Comparison of ENCODE assay signal across 9 mouse cellular contexts in genomic region chr11:66525371-66526045, GRCm38 (mm10). TPM values are rescaled to one million over a fixed set of nuclear protein-coding genes. Genes with fewer than 3 reads are reported as not detected.
A peak's percentile ranks its signal among the peaks of the same experiment; 100 is the strongest.
DNase-seq lines count a peak whose midpoint lies in the region; ATAC-seq and TF ChIP-seq lines count a peak whose summit lies in the region.
"Had no signal": no experiment of that assay in that cellular context is flagged by ENCODE, and none has a peak within 500 bp of the region (broad histone marks: within the 10 kb centered on the region; RNA-seq: fewer than 3 reads in every experiment).

Gene Shisa6, minus strand, starts transcription at chr11:66525964.

- no peaks in the 10 kb centered on the region for H3K4me1 ChIP-seq in kidney, embryonic 14.5 days (ENCODE audit: control insufficient read depth, insufficient read depth, low read length)
- H3K4me1 ChIP-seq in forebrain, postnatal 0 days (ENCODE audit: insufficient read depth): 0 out of 2 replicates have a peak, but pooled peaks cover 4% of the 10 kb centered on the region

- peak within 1 kb of the TSS; percentile 53 for H3K4me3 ChIP-seq in kidney, embryonic 14.5 days (ENCODE audit: low read length)
- peak within 1 kb of the TSS; percentile 70 for H3K4me3 ChIP-seq in forebrain, postnatal 0 days (ENCODE audit: low read depth, low read length)

- WGBS in kidney, embryonic 14.5 days: under 1% methylated on average over 67 of the region's 89 CpGs
- WGBS in forebrain, postnatal 0 days: 2% methylated on average over 65 of the region's 89 CpGs

- ATAC-seq in kidney, embryonic 14.5 days (ENCODE audit: low FRiP score, low TSS enrichment): peak; percentile 39; the same call in 1 of the 2 replicates
- ATAC-seq in forebrain, postnatal 0 days: peak; percentile 60

- no peak for DNase-seq in kidney, adult 8-10 months
- peak; percentile 18 for DNase-seq in adrenal gland, postnatal 25 days
- DNase-seq in forebrain, postnatal 0 days: peak; percentile 40
- DNase-seq in layer of hippocampus, adult 8-10 months (ENCODE audit: low spot score in 2 of 2): peak in 1 of 2 experiments; percentile 32
- peak; percentile 32 for DNase-seq in mesoderm, embryonic 11.5 days (ENCODE audit: low read depth, low spot score)
- peak; percentile 15 for DNase-seq in testis, postnatal 14 days (ENCODE audit: low spot score)
- no peak for DNase-seq in cerebellum, adult 9-11 months

- no peaks in the 10 kb centered on the region for H3K36me3 ChIP-seq in kidney, embryonic 14.5 days (ENCODE audit: control insufficient read depth, insufficient read depth, low read length)
- H3K36me3 ChIP-seq in forebrain, postnatal 0 days (ENCODE audit: insufficient read depth): no peaks in the 10 kb centered on the region

- no peak for TF ChIP-seq CTCF in forebrain, postnatal 0 days (IDR thresholded peaks at IDR 0.05; ENCODE audit: low read depth)

- H3K4me2 ChIP-seq in kidney, embryonic 14.5 days (replicated peaks; ENCODE audit: low read depth, low read length): peak within 1 kb of the TSS; percentile 91
- peak within 1 kb of the TSS; percentile 93 for H3K4me2 ChIP-seq in forebrain, postnatal 0 days (ENCODE audit: low read depth)

- no peaks in the 10 kb centered on the region for H3K9me3 ChIP-seq in kidney, embryonic 14.5 days (ENCODE audit: control insufficient read depth, low read length)
- no peaks in the 10 kb centered on the region for H3K9me3 ChIP-seq in forebrain, postnatal 0 days (ENCODE audit: low read length)

- H3K27ac ChIP-seq in kidney, embryonic 14.5 days (ENCODE audit: low read depth, low read length): no peak within 1 kb of the TSS
- peak within 1 kb of the TSS; percentile 59 for H3K27ac ChIP-seq in forebrain, postnatal 0 days (ENCODE audit: low read depth, low read length)
- H3K27ac ChIP-seq: macrophage had no signal

- H3K9ac ChIP-seq in kidney, embryonic 14.5 days (ENCODE audit: low read depth, low read length): peak within 1 kb of the TSS; percentile 51
- peak within 1 kb of the TSS; percentile 60 for H3K9ac ChIP-seq in forebrain, postnatal 0 days

- H3K27me3 ChIP-seq in kidney, embryonic 14.5 days (ENCODE audit: control insufficient read depth, insufficient read depth, low read length): peaks cover 67% of the 10 kb centered on the region
- H3K27me3 ChIP-seq in forebrain, postnatal 0 days (ENCODE audit: insufficient read depth, low read length): peaks cover 12% of the 10 kb centered on the region; the same call in 1 of the 2 replicates

RNA-seq across cellular contexts. Expression of gene Shisa6, which starts in this region (rescaled TPM):
- 0.14 and 0.20 TPM in 2 replicates for polyA plus RNA-seq in kidney, embryonic 14.5 days (2014; fragmentation: Nextera tagmentation; extraction: Ambion mirVana)
- 0.14 and 0.58 TPM in 2 replicates for total RNA-seq in adrenal gland, postnatal 25 days (2021)
- total RNA-seq in forebrain, postnatal 0 days (2014; rRNA removed): 7.0 and 10.0 TPM in 2 replicates
- 2.4 and 4.0 TPM in 2 replicates for polyA plus RNA-seq in forebrain, postnatal 0 days (2015; fragmentation: Nextera tagmentation; extraction: Ambion mirVana)
- total RNA-seq in layer of hippocampus, adult 8-10 months (2022): 100 to 1,000 TPM; 116 to 155 (median 140) TPM
- polyA plus RNA-seq: macrophage had no signal

Comparison
In these comparisons a context has a peak if more than half of its experiments do, and no peak if none do; other contexts are left out.
1. RNA of gene Shisa6 (total RNA-seq): 116 to 155 TPM in layer of hippocampus, adult 8-10 months; 7.0 to 10.0 TPM in forebrain, postnatal 0 days and 0.14 to 0.58 TPM in adrenal gland, postnatal 25 days; every median in the first group is over 10 times any median in the second.
2. Peak in ATAC-seq, H3K4me3 ChIP-seq, H3K9ac ChIP-seq and H3K4me2 ChIP-seq in kidney, embryonic 14.5 days; RNA of the gene not detected or under 1 TPM.
3. Peak in DNase-seq in adrenal gland, postnatal 25 days; RNA of the gene not detected or under 1 TPM.
4. DNase-seq: peak in forebrain, postnatal 0 days (single experiment), mesoderm, embryonic 11.5 days (single experiment) and testis, postnatal 14 days (single experiment); none in kidney, adult 8-10 months (0 of 2) and cerebellum, adult 9-11 months (single experiment).